Mouse (Mus musculus) inflammation-experienced regulatory T-cells, adult 6 months (primary cell): ENCODE data around the gene Pigp. TPM values are rescaled to one million over a fixed set of nuclear protein-coding genes. Genes with fewer than 3 reads are reported as not detected.

Experiments
- ATAC-seq: one replicate; pipeline ENCODE4 v1.8.0; 2017
- polyA plus RNA-seq, 3 experiments: library from polyadenylated mRNA; unstranded; fragments of 100-300 nt; shearing (Covaris generic); gene quantifications; one replicate each; pipeline ENCODE4 v1.2.1; 2017

The Pigp gene
- polyA plus RNA-seq, 3 experiments from 2014 or later = 47.3 to 96.8 (median 94.1) TPM

- ATAC-seq = no peak
Observed at GRCm38 (mm10) chr16:94317752-94318151, 53.9 kb downstream of the Pigp start.

DNA sequence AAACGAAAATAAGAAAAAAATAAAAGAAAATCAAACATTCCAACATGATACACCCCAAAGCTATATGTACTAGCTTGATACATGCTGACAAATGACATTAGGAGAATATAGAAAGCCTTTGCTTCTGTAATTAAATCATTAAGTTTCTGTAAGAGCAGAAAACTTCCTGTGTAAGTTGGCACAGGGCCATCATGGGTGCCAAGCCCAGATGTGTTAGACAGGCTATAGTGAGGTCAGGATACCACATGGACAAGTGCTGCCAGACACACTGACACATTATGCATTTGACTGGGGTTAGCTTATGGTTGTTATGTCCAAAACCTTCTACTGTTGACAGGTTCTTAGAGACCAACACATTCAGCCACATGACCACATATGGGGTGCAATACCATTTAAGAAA is 56.4 kb downstream of the Pigp start:
- no peak for ATAC-seq

GRCm38 (mm10) chr16:94314626-94315025 is 57.0 kb downstream of the Pigp start:
- no peak for ATAC-seq

DNA sequence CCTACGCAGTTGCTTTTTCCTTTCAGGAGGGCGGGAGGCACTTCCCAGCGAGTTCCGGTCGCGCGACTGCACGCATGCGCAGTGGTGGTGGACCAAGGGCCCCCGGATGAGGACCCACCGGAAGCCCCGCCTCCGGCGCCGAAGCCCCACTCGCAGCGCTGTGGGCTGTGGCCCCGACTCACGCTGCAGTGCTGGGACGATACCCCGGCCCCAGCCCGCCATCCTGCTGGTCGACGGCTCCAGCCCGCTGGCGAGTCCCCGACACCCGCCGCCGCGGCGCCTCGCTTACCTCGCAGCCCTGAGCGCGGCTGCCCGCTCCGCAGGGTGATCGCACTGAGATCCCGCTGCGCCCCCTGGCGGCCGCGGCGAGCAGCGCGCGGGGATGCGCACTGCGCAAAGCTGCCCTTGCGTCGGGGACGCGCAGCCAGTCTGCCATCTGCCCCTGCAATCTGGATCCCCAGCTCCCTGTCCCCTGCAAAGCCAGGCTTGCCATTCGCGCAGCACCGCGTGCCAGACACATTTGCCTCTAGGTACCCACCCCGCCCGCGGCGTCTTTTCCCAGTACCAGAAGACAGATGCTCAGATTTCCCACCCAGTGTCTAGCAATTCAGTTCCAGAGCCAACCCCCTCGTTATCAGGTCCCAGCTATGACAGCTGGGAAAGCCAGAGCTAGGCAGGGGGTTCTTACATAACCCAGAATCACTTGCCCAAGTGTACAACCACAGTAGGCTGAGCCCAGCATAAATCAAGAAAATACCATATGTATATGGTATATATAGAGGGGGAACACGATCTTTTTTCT is 58.2 kb downstream of the Pigp start, which contains the start of gene Hlcs:
Gene Hlcs (minus strand): TSS at position 343 of the 802 bp plus-strand sequence.
- ATAC-seq = peak; percentile 81

DNA sequence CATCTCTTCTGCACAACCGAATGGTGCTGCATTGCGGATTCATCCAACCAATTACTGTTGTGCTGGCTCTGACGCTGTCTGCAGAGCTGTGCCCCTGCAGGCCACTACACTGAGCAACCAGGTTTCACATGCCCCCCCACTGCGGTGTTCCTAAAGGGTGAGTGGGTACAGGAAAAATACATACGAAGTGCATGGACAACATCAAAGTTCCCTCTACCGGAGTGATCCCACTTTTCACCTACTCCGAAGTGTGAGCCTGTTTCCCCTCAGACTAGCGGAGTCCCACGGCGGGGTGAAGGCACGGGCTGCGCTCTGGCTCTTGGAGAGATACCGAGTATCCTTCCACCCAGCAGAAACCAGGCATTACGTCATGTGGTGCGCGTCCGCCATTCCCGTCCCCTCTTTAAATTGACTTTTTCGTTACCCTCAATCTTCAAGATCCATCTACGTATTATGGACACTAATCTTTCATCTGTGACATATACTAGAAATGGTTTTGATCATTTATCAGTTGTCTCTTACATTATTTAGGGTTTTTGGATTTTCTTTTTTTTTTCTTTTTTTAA is 58.9 kb downstream of the Pigp start:
- peak; percentile 81 for ATAC-seq

- ATAC-seq = no peak
Observed at GRCm38 (mm10) chr16:94311931-94312330, 59.7 kb downstream of the Pigp start.

- ATAC-seq = no peak
Observed at GRCm38 (mm10) chr16:94311416-94311815, 60.2 kb downstream of the Pigp start.

DNA sequence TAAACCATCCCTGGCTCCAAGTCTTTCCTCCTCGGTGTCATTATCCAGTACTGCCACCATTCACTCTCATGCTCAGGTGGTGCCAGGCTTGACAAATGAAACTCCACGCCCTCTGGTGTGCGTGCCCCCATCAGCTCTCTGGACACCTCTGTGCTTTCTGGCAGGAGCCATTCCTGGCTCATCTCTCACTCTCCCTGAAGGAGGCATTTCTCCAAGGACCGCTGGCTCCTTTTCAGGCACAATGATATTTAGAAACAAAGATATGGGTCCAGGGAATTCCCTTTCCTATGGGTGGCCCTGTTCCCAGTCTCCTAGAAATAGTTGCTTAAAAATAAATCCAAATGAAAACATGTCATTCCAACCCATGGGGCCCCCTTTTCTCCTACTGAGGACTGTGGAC is 62.6 kb downstream of the Pigp start:
- no peak for ATAC-seq

Other genes starting within 250 kb of the Pigp start
- 1 to 10 TPM; 4.3 to 9.7 (median 9.1) TPM for gene Hlcs, start 58.3 kb downstream of the Pigp start, polyA plus RNA-seq
- under 1 TPM; 0.39 to 0.81 (median 0.77) TPM for gene Ripply3, start 43.4 kb downstream of the Pigp start, polyA plus RNA-seq
- gene Ttc3, start 1.2 kb downstream of the Pigp start, polyA plus RNA-seq = 100 to 1,000 TPM in 1 of 3 experiments, 10 to 100 TPM in 2; 30.0 to 103 (median 89.3) TPM
- 10 to 100 TPM; 75.1 to 91.9 (median 89.0) TPM for gene Vps26c, start 155.0 kb upstream of the Pigp start, polyA plus RNA-seq
- gene Dyrk1a, start 198.2 kb upstream of the Pigp start, polyA plus RNA-seq = 10 to 100 TPM; 22.3 to 29.7 (median 25.2) TPM